Mouse (Mus musculus): ENCODE results near the gene Vmn2r77. TPM values are rescaled to one million over a fixed set of nuclear protein-coding genes. Genes with fewer than 3 reads are reported as not detected.

Gene Vmn2r77
- polyA plus RNA-seq (2014; fragmentation: Illumina TruSeq; extraction: RNeasy Lipid Tissue Mini Kit (QIAGEN cat#74804); ENCODE audit: insufficient read depth, low read depth, low replicate concordance), result not detected

DNA sequence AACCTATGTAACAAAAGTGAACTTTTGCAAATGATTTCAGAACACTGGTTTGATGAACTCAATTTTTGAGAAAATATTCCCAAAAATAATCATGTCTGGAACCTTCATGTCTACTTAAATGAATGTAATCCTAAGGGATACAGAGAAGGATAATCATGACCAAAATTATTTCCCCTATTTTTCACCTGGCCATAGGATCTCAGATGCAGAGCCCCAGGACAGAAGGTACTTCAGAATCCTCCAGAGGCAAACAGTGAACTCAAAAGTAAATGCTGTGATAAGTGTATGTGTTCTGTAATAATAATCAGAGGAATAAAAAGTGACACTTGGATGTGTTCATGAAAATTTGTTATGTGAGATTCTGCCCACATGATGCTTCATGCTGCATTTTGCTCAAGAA, at the start of gene Vmn2r77:
Gene Vmn2r77 (plus strand): TSS at position 301 of the 400 bp plus-strand sequence.

DNA sequence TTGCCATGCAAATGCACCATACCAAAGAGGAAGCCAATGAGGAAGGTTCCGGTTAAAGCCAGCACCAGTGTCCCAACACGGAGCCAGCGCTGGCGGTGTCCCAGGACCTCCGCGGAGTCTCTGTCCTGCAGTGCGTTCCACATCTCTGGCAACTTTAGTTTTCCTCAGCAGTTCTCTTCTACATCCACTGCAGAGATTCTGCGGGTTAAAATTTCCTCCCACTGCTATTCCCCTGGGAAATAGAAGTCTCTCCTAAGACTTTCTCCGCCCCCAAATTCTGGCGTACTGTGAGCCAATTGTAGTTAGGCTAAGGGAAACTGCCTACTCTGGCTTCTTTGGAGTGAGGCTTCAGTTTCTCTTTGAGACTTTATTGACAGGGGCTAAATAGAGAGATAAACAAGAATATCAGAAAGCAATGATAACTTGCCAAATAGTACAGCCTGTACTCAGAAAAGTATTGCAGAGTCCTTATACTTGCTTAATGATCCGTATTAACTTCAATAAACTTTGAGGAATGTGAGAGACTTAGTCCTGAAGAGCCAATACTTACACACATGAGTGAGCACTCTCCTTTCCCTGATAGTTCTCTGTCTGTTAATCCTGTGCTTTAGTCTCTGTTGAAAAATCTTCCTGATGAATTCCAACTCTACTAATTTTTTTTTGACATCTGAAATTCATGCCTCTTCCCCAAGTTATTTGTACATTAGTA, 19.1 kb upstream of the Vmn2r77 start, which contains the start of gene Folh1:
Gene Folh1 (minus strand): TSS at position 327 of the 709 bp plus-strand sequence.

Other genes starting within 250 kb of the Vmn2r77 start
- not detected for gene Olfr295, start 211.2 kb upstream of the Vmn2r77 start, polyA plus RNA-seq (2014; fragmentation: Illumina TruSeq; extraction: RNeasy Lipid Tissue Mini Kit (QIAGEN cat#74804); ENCODE audit: insufficient read depth, low read depth, low replicate concordance)
- not detected for gene Olfr294, start 178.4 kb upstream of the Vmn2r77 start, polyA plus RNA-seq (2014; fragmentation: Illumina TruSeq; extraction: RNeasy Lipid Tissue Mini Kit (QIAGEN cat#74804); ENCODE audit: insufficient read depth, low read depth, low replicate concordance)
- not detected for gene Olfr293, start 146.0 kb upstream of the Vmn2r77 start, polyA plus RNA-seq (2014; fragmentation: Illumina TruSeq; extraction: RNeasy Lipid Tissue Mini Kit (QIAGEN cat#74804); ENCODE audit: insufficient read depth, low read depth, low replicate concordance)
- gene Olfr292, start 106.7 kb upstream of the Vmn2r77 start, polyA plus RNA-seq (2014; fragmentation: Illumina TruSeq; extraction: RNeasy Lipid Tissue Mini Kit (QIAGEN cat#74804); ENCODE audit: insufficient read depth, low read depth, low replicate concordance), result not detected
- 0.66 TPM for gene Folh1, start 19.1 kb upstream of the Vmn2r77 start, polyA plus RNA-seq (2014; fragmentation: Illumina TruSeq; extraction: RNeasy Lipid Tissue Mini Kit (QIAGEN cat#74804); ENCODE audit: insufficient read depth, low read depth, low replicate concordance)
- gene Vmn2r78, start 120.1 kb downstream of the Vmn2r77 start, polyA plus RNA-seq (2014; fragmentation: Illumina TruSeq; extraction: RNeasy Lipid Tissue Mini Kit (QIAGEN cat#74804); ENCODE audit: insufficient read depth, low read depth, low replicate concordance), result not detected
- not detected for gene Vmn2r79, start 201.1 kb downstream of the Vmn2r77 start, polyA plus RNA-seq (2014; fragmentation: Illumina TruSeq; extraction: RNeasy Lipid Tissue Mini Kit (QIAGEN cat#74804); ENCODE audit: insufficient read depth, low read depth, low replicate concordance)